Mouse (Mus musculus) limb, embryonic 12.5 days (tissue): ENCODE measurements around the gene Exoc3l2. TPM values are rescaled to one million over a fixed set of nuclear protein-coding genes. Genes with fewer than 3 reads are reported as not detected.

Experiments
- ATAC-seq: fragments of 200-750 bp; cut with Nextera tagmentation; 2 replicates; pipeline ENCODE4 v1.8.0; 2017; ENCODE audit warnings: low read depth, moderate TSS enrichment; ENCODE audit not compliant: insufficient number of reproducible peaks, insufficient read depth, low FRiP score, low TSS enrichment
- H3K27ac ChIP-seq: fragments of 300-500 bp; sonication (generic); 2 replicates; pipeline ENCODE4 v1.5.1; 2016; ENCODE audit warnings: mild to moderate bottlenecking, moderate library complexity
- H3K27me3 ChIP-seq: fragments of 300-500 bp; sonication (generic); 2 replicates; pipeline ENCODE4 v1.6.1; 2016; ENCODE audit warnings: mild to moderate bottlenecking, moderate library complexity
- H3K36me3 ChIP-seq: fragments of 300-500 bp; sonication (generic); 2 replicates; pipeline ENCODE4 v1.6.1; 2016; ENCODE audit warnings: mild to moderate bottlenecking, moderate library complexity
- H3K4me1 ChIP-seq: fragments of 300-500 bp; sonication (generic); replicated peaks from 2 replicates; pipeline ENCODE4 v1.6.1; 2016
- H3K4me2 ChIP-seq: fragments of 300-500 bp; sonication (generic); 2 replicates; pipeline ENCODE4 v1.6.1; 2016; ENCODE audit warnings: mild to moderate bottlenecking, moderate library complexity
- H3K4me3 ChIP-seq: fragments of 300-500 bp; sonication (generic); replicated peaks from 2 replicates; pipeline ENCODE4 v1.5.1; 2016; ENCODE audit warnings: mild to moderate bottlenecking
- H3K9ac ChIP-seq: fragments of 300-500 bp; sonication (generic); replicated peaks from 2 replicates; pipeline ENCODE4 v1.6.1; 2016; ENCODE audit warnings: mild to moderate bottlenecking, moderate library complexity
- H3K9me3 ChIP-seq: fragments of 300-500 bp; sonication (generic); 2 replicates; pipeline ENCODE4 v1.6.1; 2016; ENCODE audit warnings: mild to moderate bottlenecking, moderate library complexity
- WGBS: fragments of 180-500 bp; shearing (Covaris S2); methylation state at CpG from one replicate; pipeline ENCODE4 v1.1.7; 2016; 5-methylcytosine and 5-hydroxymethylcytosine counted together
- polyA plus RNA-seq: library from polyadenylated mRNA; unstranded; fragments of >200 nt; fragmentation: Nextera tagmentation; extraction: Ambion mirVana; gene quantifications from 2 replicates; pipeline ENCODE4 v1.2.1, GENCODE M21; 2016

The Exoc3l2 gene
- polyA plus RNA-seq, 1 experiment from 2014 or later = 1.5 TPM

GRCm38 (mm10) chr7:19489525-19489924, 26.4 kb downstream of the Exoc3l2 start:
- peaks cover 17% of the 10 kb centered on the region for H3K4me1 ChIP-seq
- 0 out of 2 replicates have a peak, but pooled peaks have one; percentile 35 for ATAC-seq
- peak overlapping the region; percentile 27; the same call in 1 of the 2 replicates for H3K9ac ChIP-seq
- H3K36me3 ChIP-seq = no peaks in the 10 kb centered on the region
- WGBS = 4% methylated on average over 31 of the region's 31 CpGs
- H3K4me2 ChIP-seq = peak overlapping the region; percentile 50
- H3K27ac ChIP-seq = 0 out of 2 replicates have a peak overlapping the region, but pooled peaks have one; percentile 17
- no peaks in the 10 kb centered on the region for H3K9me3 ChIP-seq
- H3K27me3 ChIP-seq = peaks cover 69% of the 10 kb centered on the region
- peak overlapping the region; percentile 32 for H3K4me3 ChIP-seq

GRCm38 (mm10) chr7:19491731-19492130, 28.6 kb downstream of the Exoc3l2 start:
- peak overlapping the region; percentile 67; the same call in 1 of the 2 replicates for H3K27ac ChIP-seq
- peaks cover 64% of the 10 kb centered on the region for H3K27me3 ChIP-seq
- H3K36me3 ChIP-seq = no peaks in the 10 kb centered on the region
- peak overlapping the region; percentile 60 for H3K9ac ChIP-seq
- no peaks in the 10 kb centered on the region for H3K9me3 ChIP-seq
- no peak for ATAC-seq
- peak overlapping the region; percentile 33 for H3K4me3 ChIP-seq
- H3K4me2 ChIP-seq = peak overlapping the region; percentile 57
- WGBS = 4% methylated on average over 26 of the region's 26 CpGs
- H3K4me1 ChIP-seq = peaks cover 17% of the 10 kb centered on the region

GRCm38 (mm10) chr7:19494751-19495474, 31.8 kb downstream of the Exoc3l2 start:
- Histone ChIP-seq H3K9me3 (no peaks in the 10 kb centered on the region), H3K4me2 (no peak overlapping the region), H3K27ac (no peak overlapping the region), H3K36me3 (no peaks in the 10 kb centered on the region), H3K27me3 (peaks cover 35% of the 10 kb centered on the region), H3K4me1 (peaks cover 15% of the 10 kb centered on the region), H3K9ac (no peak overlapping the region), H3K4me3 (no peak overlapping the region)
- ATAC-seq = no peak
- 85% methylated on average over 25 of the region's 25 CpGs for WGBS

DNA sequence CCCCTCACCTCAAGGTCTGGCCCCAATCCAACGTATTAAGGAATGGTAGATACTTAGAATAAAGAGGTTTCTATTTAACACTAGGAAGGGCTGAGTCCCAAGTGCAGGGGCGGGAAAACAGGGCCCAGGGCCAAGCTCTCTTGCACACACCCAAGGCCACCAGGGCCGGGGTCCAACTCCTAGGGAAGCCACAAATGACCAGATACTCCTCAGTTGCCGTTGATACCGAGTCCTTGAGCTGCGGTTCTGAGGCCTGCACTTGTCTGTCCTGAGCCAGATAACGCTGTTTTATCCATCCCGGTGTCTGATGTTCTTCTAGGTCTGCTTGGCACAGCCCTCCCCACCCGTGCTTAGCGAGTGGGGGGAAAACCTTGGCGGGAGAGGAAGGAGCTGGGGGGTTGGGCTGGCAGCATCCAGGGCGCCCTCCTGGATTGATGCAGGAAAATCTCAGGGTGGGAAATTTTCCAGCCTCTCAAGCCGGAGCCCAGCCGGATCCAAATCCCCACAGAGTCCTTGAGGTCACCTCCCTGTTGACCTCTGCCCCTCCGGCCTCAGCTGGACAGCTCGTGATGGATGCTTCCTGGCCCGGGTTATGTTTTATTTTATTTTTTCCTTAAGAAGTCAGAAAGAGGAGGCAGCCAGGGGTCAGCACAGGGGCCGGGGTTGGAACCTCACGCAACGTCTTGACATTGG, 32.5 kb downstream of the Exoc3l2 start:
- no peak for ATAC-seq
- no peak overlapping the region for H3K4me2 ChIP-seq
- H3K9me3 ChIP-seq = no peaks in the 10 kb centered on the region
- H3K27me3 ChIP-seq = peaks cover 28% of the 10 kb centered on the region
- H3K4me1 ChIP-seq = peaks cover 15% of the 10 kb centered on the region
- H3K9ac ChIP-seq = no peak overlapping the region
- H3K27ac ChIP-seq = no peak overlapping the region
- no peaks in the 10 kb centered on the region for H3K36me3 ChIP-seq
- 63% methylated on average over 20 of the region's 20 CpGs for WGBS
- no peak overlapping the region for H3K4me3 ChIP-seq

DNA sequence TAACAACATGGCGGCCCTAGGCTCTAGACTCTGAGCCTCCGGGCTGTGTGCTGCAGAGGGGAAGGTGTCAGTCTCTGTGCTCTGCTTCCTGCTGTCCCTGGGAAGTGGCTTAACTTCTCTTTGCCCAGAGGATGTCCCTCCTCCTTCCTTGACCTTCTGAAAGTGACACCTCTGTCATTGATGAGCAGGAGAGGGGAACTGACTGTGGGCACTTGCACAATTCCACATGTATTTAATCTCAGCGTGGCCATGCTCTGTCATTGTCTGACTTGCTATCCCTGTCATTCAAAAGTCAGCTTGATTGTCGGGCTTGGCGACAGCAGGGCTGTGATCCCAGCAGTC, 33.1 kb downstream of the Exoc3l2 start:
- no peak overlapping the region for H3K4me3 ChIP-seq
- no peaks in the 10 kb centered on the region for H3K36me3 ChIP-seq
- peaks cover 15% of the 10 kb centered on the region for H3K4me1 ChIP-seq
- no peak overlapping the region for H3K9ac ChIP-seq
- no peak overlapping the region for H3K27ac ChIP-seq
- WGBS = 77% methylated on average over 5 of the region's 5 CpGs
- no peak for ATAC-seq
- H3K4me2 ChIP-seq = no peak overlapping the region
- peaks cover 22% of the 10 kb centered on the region for H3K27me3 ChIP-seq
- H3K9me3 ChIP-seq = no peaks in the 10 kb centered on the region

DNA sequence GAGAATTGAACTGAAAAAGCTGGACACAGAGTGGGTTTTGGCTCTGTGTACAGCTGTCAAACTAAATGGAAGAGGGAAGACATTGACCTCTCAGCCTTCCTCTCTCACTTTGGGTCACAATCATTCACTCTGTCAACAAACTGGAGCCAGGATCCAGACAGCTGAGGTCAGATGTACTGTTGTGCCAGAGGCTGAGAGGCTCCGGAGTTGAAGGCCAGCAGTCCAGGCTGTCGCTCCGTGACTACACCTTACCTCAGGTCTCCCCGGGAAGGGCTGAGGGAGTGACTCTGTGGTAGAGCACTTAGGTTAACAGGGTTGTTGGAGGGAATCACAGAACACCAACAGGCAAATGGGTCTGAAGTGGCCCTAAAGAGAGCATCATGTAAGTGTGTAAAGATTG, 35.2 kb downstream of the Exoc3l2 start:
- Histone ChIP-seq H3K9me3 (no peaks in the 10 kb centered on the region), H3K27me3 (peaks cover 4% of the 10 kb centered on the region; the same call in 1 of the 2 replicates)

GRCm38 (mm10) chr7:19500420-19501363, 37.6 kb downstream of the Exoc3l2 start:
- Histone ChIP-seq H3K27me3 (peaks cover 3% of the 10 kb centered on the region; the same call in 1 of the 2 replicates), H3K4me3 (no peak overlapping the region), H3K27ac (no peak overlapping the region), H3K36me3 (no peaks in the 10 kb centered on the region), H3K4me2 (no peak overlapping the region), H3K9ac (no peak overlapping the region), H3K4me1 (0 out of 2 replicates have a peak, but pooled peaks cover 4% of the 10 kb centered on the region), H3K9me3 (no peaks in the 10 kb centered on the region)
- ATAC-seq = no peak
- WGBS = 75% methylated on average over 12 of the region's 12 CpGs

More for the DNA sequence above, 35.2 kb downstream of the Exoc3l2 start:
- no peak for ATAC-seq
- Histone ChIP-seq H3K4me1 (0 out of 2 replicates have a peak, but pooled peaks cover 4% of the 10 kb centered on the region), H3K27ac (no peak overlapping the region), H3K4me3 (no peak overlapping the region), H3K4me2 (no peak overlapping the region), H3K36me3 (no peaks in the 10 kb centered on the region), H3K9ac (no peak overlapping the region)
- WGBS = 82% methylated on average over 4 of the region's 4 CpGs

- no peak overlapping the region for H3K4me2 ChIP-seq
- H3K27ac ChIP-seq = no peak overlapping the region
- H3K9me3 ChIP-seq = no peaks in the 10 kb centered on the region
- no peaks in the 10 kb centered on the region for H3K27me3 ChIP-seq
- WGBS = 67% methylated on average over 4 of the region's 4 CpGs
- H3K36me3 ChIP-seq = no peaks in the 10 kb centered on the region
- ATAC-seq = no peak
- no peak overlapping the region for H3K4me3 ChIP-seq
- H3K9ac ChIP-seq = no peak overlapping the region
- 0 out of 2 replicates have a peak, but pooled peaks cover 6% of the 10 kb centered on the region for H3K4me1 ChIP-seq
Measured at GRCm38 (mm10) chr7:19501658-19502057, 38.5 kb downstream of the Exoc3l2 start.

- ATAC-seq = no peak
- Histone ChIP-seq H3K4me1 (peaks cover 11% of the 10 kb centered on the region; the same call in 1 of the 2 replicates), H3K36me3 (no peaks in the 10 kb centered on the region), H3K9ac (no peak overlapping the region), H3K9me3 (no peaks in the 10 kb centered on the region), H3K4me2 (no peak overlapping the region), H3K27ac (no peak overlapping the region), H3K27me3 (no peaks in the 10 kb centered on the region), H3K4me3 (no peak overlapping the region)
- 35% methylated on average over 5 of the region's 5 CpGs for WGBS
Measured at GRCm38 (mm10) chr7:19503481-19504068, 40.4 kb downstream of the Exoc3l2 start.

- Histone ChIP-seq H3K4me3 (peak overlapping the region; percentile 81), H3K9ac (no peak overlapping the region), H3K36me3 (0 out of 2 replicates have a peak, but pooled peaks cover 3% of the 10 kb centered on the region), H3K4me2 (peak overlapping the region; percentile 94), H3K27me3 (no peaks in the 10 kb centered on the region), H3K4me1 (peaks cover 15% of the 10 kb centered on the region), H3K9me3 (no peaks in the 10 kb centered on the region), H3K27ac (no peak overlapping the region)
- WGBS = 29% methylated on average over 6 of the region's 6 CpGs
- no peak for ATAC-seq
Measured at GRCm38 (mm10) chr7:19506326-19506725, 43.2 kb downstream of the Exoc3l2 start.
